Mouse (Mus musculus): ENCODE results near the gene Ptprn2.

DNA sequence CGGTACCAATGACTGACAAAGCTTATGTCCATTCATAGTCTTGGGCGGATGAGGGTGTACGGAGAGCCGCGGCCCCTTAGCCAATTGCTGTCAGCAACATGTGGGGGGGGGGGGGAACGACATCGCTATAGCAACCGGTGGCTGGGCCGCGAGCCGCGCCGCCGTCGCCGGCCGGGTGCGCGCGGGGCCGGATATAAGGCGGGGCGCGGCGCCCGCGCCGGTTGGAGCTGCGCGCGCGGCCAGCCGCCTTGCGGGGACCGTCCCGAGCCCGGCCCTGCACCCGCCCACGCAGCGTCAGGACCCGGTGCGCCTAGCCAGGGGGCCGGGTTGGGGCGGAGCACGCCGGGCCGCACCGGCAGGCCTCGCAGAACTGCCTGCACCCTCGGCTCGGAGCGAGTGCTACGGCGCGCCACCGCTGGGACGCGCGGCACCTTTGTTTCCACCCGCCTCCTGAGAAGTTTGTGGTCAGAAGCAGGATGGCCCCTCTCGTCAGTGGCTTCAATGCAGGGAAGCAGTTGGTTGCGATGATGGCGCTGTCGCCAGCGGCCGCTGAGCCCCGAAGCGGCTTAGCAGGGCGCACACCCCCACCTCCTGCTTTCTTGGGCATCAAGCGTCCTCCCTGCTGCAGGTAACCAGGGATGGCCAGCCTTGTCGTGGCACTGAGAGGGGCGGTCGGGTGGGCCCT is 668.3 kb downstream of the Ptprn2 start:
- TF ChIP-seq CTCF (IDR thresholded peaks at IDR 0.05; ENCODE audit: low read depth, low read length) (no peak), POLR2A (IDR thresholded peaks at IDR 0.05; ENCODE audit: insufficient read depth, low read length) (no peak), EP300 (IDR thresholded peaks at IDR 0.05; ENCODE audit: insufficient read depth, low read depth, low read length) (no peak)

Data from ES-Bruce4 (cell line).